Mouse (Mus musculus): ENCODE measurements around the gene Galk2. TPM values are rescaled to one million over a fixed set of nuclear protein-coding genes. Genes with fewer than 3 reads are reported as not detected.

Galk2 gene
- polyA plus RNA-seq (2014; fragmentation: Nextera tagmentation; extraction: Ambion mirVana) = 39.3 and 41.3 TPM in 2 replicates

DNA sequence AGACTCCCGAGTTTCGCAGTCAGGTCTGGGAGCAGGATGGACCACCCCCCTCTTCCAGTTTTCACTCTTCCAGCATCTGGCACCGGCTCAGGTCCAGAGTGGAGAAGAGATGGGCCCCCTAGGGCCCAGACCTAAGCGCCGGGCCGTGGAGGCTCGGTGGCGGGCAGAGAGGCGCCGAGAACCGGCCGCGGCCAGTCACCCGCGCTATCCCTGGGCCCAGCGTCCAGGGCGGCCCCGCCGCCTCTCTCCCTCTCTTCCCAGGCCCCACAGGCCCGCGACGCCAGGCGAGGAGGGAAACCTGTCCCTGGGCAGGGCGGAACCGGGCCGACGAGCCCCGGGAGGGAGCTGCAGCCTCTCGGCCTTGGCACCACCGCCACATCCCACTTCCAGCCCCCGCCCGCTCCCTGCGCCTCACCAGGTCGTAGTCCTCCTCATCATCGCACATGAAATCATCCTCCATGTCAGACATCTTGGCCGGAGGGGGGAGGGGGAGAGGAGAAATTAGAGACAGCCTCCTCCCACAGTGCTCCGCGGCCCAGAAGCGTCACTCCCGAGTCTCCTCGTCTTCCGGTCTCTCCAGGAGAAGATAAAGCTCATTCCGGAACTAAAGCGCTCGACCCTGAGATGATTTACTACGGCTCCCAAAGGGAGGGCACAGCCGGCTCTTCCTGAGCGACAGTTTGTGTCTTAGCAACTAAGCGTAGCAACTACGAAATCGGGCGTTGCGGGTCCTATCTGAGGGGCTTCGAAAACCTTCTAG lies at the start of gene Galk2, which contains the start of gene Cops2:
Gene Galk2 (plus strand): TSS at position 589 of the 760 bp plus-strand sequence.
Gene Cops2 (minus strand): TSS at position 619 of the 760 bp plus-strand sequence.
- 0% methylated on average over 52 of the region's 54 CpGs for WGBS
- no peaks in the 10 kb centered on the region for H3K27me3 ChIP-seq (ENCODE audit: insufficient read depth, low read length)
- H3K9ac ChIP-seq = peak within 1 kb of the TSS; percentile 97
- H3K9me3 ChIP-seq (ENCODE audit: low read depth, low read length) = no peaks in the 10 kb centered on the region
- H3K4me2 ChIP-seq = peak within 1 kb of the TSS; percentile 65
- peaks cover 2% of the 10 kb centered on the region; the same call in 1 of the 2 replicates for H3K4me1 ChIP-seq (ENCODE audit: insufficient read depth)
- H3K27ac ChIP-seq (ENCODE audit: low read depth) = peak within 1 kb of the TSS; percentile 85
- TF ChIP-seq CTCF (IDR thresholded peaks at IDR 0.05; ENCODE audit: low read depth) = no peak
- peak; percentile 97 for DNase-seq
- peak within 1 kb of the TSS; percentile 100 for H3K4me3 ChIP-seq (ENCODE audit: low read depth, low read length)
- ATAC-seq (ENCODE audit: insufficient read depth) = peak; percentile 99
- H3K36me3 ChIP-seq (ENCODE audit: insufficient read depth) = no peaks in the 10 kb centered on the region

DNA sequence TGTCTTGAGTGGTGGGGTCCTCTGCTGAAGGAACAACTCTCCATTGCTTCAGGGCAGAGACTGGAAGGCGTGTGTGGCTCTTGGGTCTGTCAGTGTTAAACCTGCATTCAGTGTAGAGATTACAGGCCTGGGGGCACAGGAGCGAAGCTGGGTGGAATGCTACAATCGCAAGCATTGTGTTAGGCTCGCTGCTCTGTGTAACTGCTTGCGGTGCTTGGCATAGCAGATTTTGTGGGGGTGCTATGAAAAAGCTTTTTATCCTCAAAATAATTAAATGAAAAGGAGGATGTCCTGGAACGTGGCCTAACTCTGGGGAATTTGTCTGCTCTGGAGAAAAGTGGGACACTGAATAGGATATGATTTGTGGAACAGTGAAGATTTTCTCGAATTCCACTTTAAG lies 49.4 kb upstream of the Galk2 start:
- H3K9me3 ChIP-seq (ENCODE audit: low read depth, low read length) = no peaks in the 10 kb centered on the region
- H3K27me3 ChIP-seq (ENCODE audit: insufficient read depth, low read length) = no peaks in the 10 kb centered on the region
- 79% methylated on average over 7 of the region's 7 CpGs for WGBS
- no peak for TF ChIP-seq CTCF (IDR thresholded peaks at IDR 0.05; ENCODE audit: low read depth)
- H3K4me2 ChIP-seq = no peak overlapping the region
- no peaks in the 10 kb centered on the region for H3K4me1 ChIP-seq (ENCODE audit: insufficient read depth)
- no peak overlapping the region for H3K4me3 ChIP-seq (ENCODE audit: low read depth, low read length)
- H3K9ac ChIP-seq = no peak overlapping the region
- no peaks in the 10 kb centered on the region for H3K36me3 ChIP-seq (ENCODE audit: insufficient read depth)
- DNase-seq (no peak), ATAC-seq (ENCODE audit: insufficient read depth) (no peak)
- H3K27ac ChIP-seq (ENCODE audit: low read depth) = no peak overlapping the region

DNA sequence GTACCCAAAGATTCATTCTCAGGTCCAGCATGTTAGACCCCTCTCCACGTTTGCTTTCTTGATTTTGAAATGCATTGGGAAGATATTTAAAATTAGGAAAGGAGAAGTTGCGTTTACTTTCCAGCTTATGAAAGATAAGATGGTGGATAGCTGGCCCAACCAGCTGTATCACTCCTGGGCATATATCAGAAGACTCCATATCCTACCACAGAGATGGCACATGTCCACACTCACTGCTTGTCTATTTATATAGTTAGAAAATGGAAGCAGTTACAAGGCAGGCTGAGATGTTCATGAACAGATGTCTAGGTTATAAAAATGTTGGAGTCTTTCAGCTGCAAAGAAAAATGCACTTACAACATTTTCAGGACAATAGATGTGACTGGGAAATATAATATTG lies 47.6 kb upstream of the Galk2 start:
- 70% methylated on average over 2 of the region's 2 CpGs for WGBS
- no peak for ATAC-seq (ENCODE audit: insufficient read depth)

GRCm38 (mm10) chr2:125813972-125814595 lies 44.8 kb upstream of the Galk2 start:
- Histone ChIP-seq H3K4me3 (ENCODE audit: low read depth, low read length) (no peak overlapping the region), H3K4me2 (no peak overlapping the region), H3K9me3 (ENCODE audit: low read depth, low read length) (no peaks in the 10 kb centered on the region), H3K36me3 (ENCODE audit: insufficient read depth) (no peaks in the 10 kb centered on the region), H3K27me3 (ENCODE audit: insufficient read depth, low read length) (no peaks in the 10 kb centered on the region), H3K27ac (ENCODE audit: low read depth) (no peak overlapping the region), H3K9ac (no peak overlapping the region), H3K4me1 (ENCODE audit: insufficient read depth) (no peaks in the 10 kb centered on the region)
- DNase-seq = peak; percentile 27
- 49% methylated on average over 9 of the region's 9 CpGs for WGBS
- ATAC-seq (ENCODE audit: insufficient read depth) = no peak
- no peak for TF ChIP-seq CTCF (IDR thresholded peaks at IDR 0.05; ENCODE audit: low read depth)

More for the DNA sequence above, 47.6 kb upstream of the Galk2 start:
- Histone ChIP-seq H3K4me2 (no peak overlapping the region), H3K4me1 (ENCODE audit: insufficient read depth) (no peaks in the 10 kb centered on the region), H3K4me3 (ENCODE audit: low read depth, low read length) (no peak overlapping the region), H3K9ac (no peak overlapping the region), H3K27me3 (ENCODE audit: insufficient read depth, low read length) (no peaks in the 10 kb centered on the region), H3K36me3 (ENCODE audit: insufficient read depth) (no peaks in the 10 kb centered on the region), H3K27ac (ENCODE audit: low read depth) (no peak overlapping the region), H3K9me3 (ENCODE audit: low read depth, low read length) (no peaks in the 10 kb centered on the region)
- TF ChIP-seq CTCF (IDR thresholded peaks at IDR 0.05; ENCODE audit: low read depth) = no peak
- no peak for DNase-seq

- Histone ChIP-seq H3K4me2 (no peak overlapping the region), H3K4me1 (ENCODE audit: insufficient read depth) (no peaks in the 10 kb centered on the region), H3K4me3 (ENCODE audit: low read depth, low read length) (no peak overlapping the region), H3K27me3 (ENCODE audit: insufficient read depth, low read length) (no peaks in the 10 kb centered on the region), H3K27ac (ENCODE audit: low read depth) (no peak overlapping the region), H3K9ac (no peak overlapping the region), H3K36me3 (ENCODE audit: insufficient read depth) (no peaks in the 10 kb centered on the region), H3K9me3 (ENCODE audit: low read depth, low read length) (no peaks in the 10 kb centered on the region)
- no peak for TF ChIP-seq CTCF (IDR thresholded peaks at IDR 0.05; ENCODE audit: low read depth)
- no peak for ATAC-seq (ENCODE audit: insufficient read depth)
- 78% methylated on average over 4 of the region's 4 CpGs for WGBS
- no peak for DNase-seq
Measured at GRCm38 (mm10) chr2:125820397-125820796, 38.5 kb upstream of the Galk2 start.

- 77% methylated on average over 4 of the region's 4 CpGs for WGBS
- no peak overlapping the region for H3K4me3 ChIP-seq (ENCODE audit: low read depth, low read length)
Measured at GRCm38 (mm10) chr2:125826201-125826600, 32.7 kb upstream of the Galk2 start.

GRCm38 (mm10) chr2:125827898-125828297 lies 31.0 kb upstream of the Galk2 start:
- Histone ChIP-seq H3K9me3 (ENCODE audit: low read depth, low read length) (no peaks in the 10 kb centered on the region), H3K27me3 (ENCODE audit: insufficient read depth, low read length) (no peaks in the 10 kb centered on the region), H3K4me2 (no peak overlapping the region), H3K27ac (ENCODE audit: low read depth) (no peak overlapping the region), H3K36me3 (ENCODE audit: insufficient read depth) (peaks cover 42% of the 10 kb centered on the region), H3K9ac (no peak overlapping the region), H3K4me1 (ENCODE audit: insufficient read depth) (no peaks in the 10 kb centered on the region), H3K4me3 (ENCODE audit: low read depth, low read length) (no peak overlapping the region)
- ATAC-seq (ENCODE audit: insufficient read depth) = no peak
- TF ChIP-seq CTCF (IDR thresholded peaks at IDR 0.05; ENCODE audit: low read depth) = no peak
- DNase-seq = no peak
- WGBS = 87% methylated on average over 4 of the region's 4 CpGs

More at GRCm38 (mm10) chr2:125826201-125826600, 32.7 kb upstream of the Galk2 start:
- DNase-seq (no peak), ATAC-seq (ENCODE audit: insufficient read depth) (no peak)
- H3K27me3 ChIP-seq (ENCODE audit: insufficient read depth, low read length) = no peaks in the 10 kb centered on the region
- H3K27ac ChIP-seq (ENCODE audit: low read depth) = no peak overlapping the region
- no peak overlapping the region for H3K9ac ChIP-seq
- no peak for TF ChIP-seq CTCF (IDR thresholded peaks at IDR 0.05; ENCODE audit: low read depth)
- H3K9me3 ChIP-seq (ENCODE audit: low read depth, low read length) = no peaks in the 10 kb centered on the region
- H3K4me2 ChIP-seq = no peak overlapping the region
- H3K4me1 ChIP-seq (ENCODE audit: insufficient read depth) = no peaks in the 10 kb centered on the region
- peaks cover 26% of the 10 kb centered on the region; the same call in 1 of the 2 replicates for H3K36me3 ChIP-seq (ENCODE audit: insufficient read depth)

All from lung, embryonic 14.5 days (tissue).